Mouse (Mus musculus): ENCODE data around the gene Inpp5b. TPM values are rescaled to one million over a fixed set of nuclear protein-coding genes. Genes with fewer than 3 reads are reported as not detected.

Gene Inpp5b
- polyA plus RNA-seq, 1 experiment, result 27.0 TPM

- no peak overlapping the region for H3K9ac ChIP-seq (ENCODE audit: low read depth, poor library complexity, severe bottlenecking)
- H3K27ac ChIP-seq (ENCODE audit: insufficient read depth, low read length), result no peak overlapping the region
- no peaks in the 10 kb centered on the region for H3K9me3 ChIP-seq (replicated peaks; ENCODE audit: control insufficient read depth, insufficient read depth, low read length, poor library complexity, severe bottlenecking)
- H3K27me3 ChIP-seq (ENCODE audit: control insufficient read depth, insufficient read depth, low read length, poor library complexity, severe bottlenecking), result no peaks in the 10 kb centered on the region
- TF ChIP-seq EP300 (IDR thresholded peaks at IDR 0.05; ENCODE audit: insufficient read depth, low read depth, low read length) (no peak), CTCF (IDR thresholded peaks at IDR 0.05; ENCODE audit: low read depth, low read length) (no peak), POLR2A (IDR thresholded peaks at IDR 0.05; ENCODE audit: insufficient read depth, low read length) (no peak)
- no peaks in the 10 kb centered on the region for H3K36me3 ChIP-seq (ENCODE audit: control insufficient read depth, insufficient read depth, low read length, poor library complexity, severe bottlenecking)
- no peak overlapping the region for H3K4me3 ChIP-seq (ENCODE audit: low read depth, low read length)
- H3K4me1 ChIP-seq (ENCODE audit: control insufficient read depth, insufficient read depth, low read length), result peaks cover 2% of the 10 kb centered on the region
Measured at GRCm38 (mm10) chr4:124773995-124774394, 32.3 kb downstream of the Inpp5b start.

GRCm38 (mm10) chr4:124774429-124774828 lies 32.8 kb downstream of the Inpp5b start:
- Histone ChIP-seq H3K9ac (ENCODE audit: low read depth, poor library complexity, severe bottlenecking) (no peak overlapping the region), H3K4me3 (ENCODE audit: low read depth, low read length) (no peak overlapping the region), H3K36me3 (ENCODE audit: control insufficient read depth, insufficient read depth, low read length, poor library complexity, severe bottlenecking) (no peaks in the 10 kb centered on the region), H3K27me3 (ENCODE audit: control insufficient read depth, insufficient read depth, low read length, poor library complexity, severe bottlenecking) (no peaks in the 10 kb centered on the region), H3K9me3 (replicated peaks; ENCODE audit: control insufficient read depth, insufficient read depth, low read length, poor library complexity, severe bottlenecking) (no peaks in the 10 kb centered on the region), H3K4me1 (ENCODE audit: control insufficient read depth, insufficient read depth, low read length) (peaks cover 2% of the 10 kb centered on the region), H3K27ac (ENCODE audit: insufficient read depth, low read length) (no peak overlapping the region)
- TF ChIP-seq POLR2A (IDR thresholded peaks at IDR 0.05; ENCODE audit: insufficient read depth, low read length), result no peak
- no peak for TF ChIP-seq CTCF (IDR thresholded peaks at IDR 0.05; ENCODE audit: low read depth, low read length)
- TF ChIP-seq EP300 (IDR thresholded peaks at IDR 0.05; ENCODE audit: insufficient read depth, low read depth, low read length), result no peak

- peaks cover 2% of the 10 kb centered on the region for H3K4me1 ChIP-seq (ENCODE audit: control insufficient read depth, insufficient read depth, low read length)
- H3K4me3 ChIP-seq (ENCODE audit: low read depth, low read length), result no peak overlapping the region
- no peak overlapping the region for H3K9ac ChIP-seq (ENCODE audit: low read depth, poor library complexity, severe bottlenecking)
- TF ChIP-seq EP300 (IDR thresholded peaks at IDR 0.05; ENCODE audit: insufficient read depth, low read depth, low read length) (no peak), CTCF (IDR thresholded peaks at IDR 0.05; ENCODE audit: low read depth, low read length) (no peak), POLR2A (IDR thresholded peaks at IDR 0.05; ENCODE audit: insufficient read depth, low read length) (no peak)
- H3K27ac ChIP-seq (ENCODE audit: insufficient read depth, low read length), result no peak overlapping the region
- peaks cover 7% of the 10 kb centered on the region; the same call in 1 of the 2 replicates for H3K36me3 ChIP-seq (ENCODE audit: control insufficient read depth, insufficient read depth, low read length, poor library complexity, severe bottlenecking)
- H3K27me3 ChIP-seq (ENCODE audit: control insufficient read depth, insufficient read depth, low read length, poor library complexity, severe bottlenecking), result no peaks in the 10 kb centered on the region
- H3K9me3 ChIP-seq (replicated peaks; ENCODE audit: control insufficient read depth, insufficient read depth, low read length, poor library complexity, severe bottlenecking), result no peaks in the 10 kb centered on the region
Measured at GRCm38 (mm10) chr4:124781361-124781760, 39.7 kb downstream of the Inpp5b start.

GRCm38 (mm10) chr4:124782395-124782794 lies 40.7 kb downstream of the Inpp5b start:
- Histone ChIP-seq H3K4me3 (ENCODE audit: low read depth, low read length) (no peak overlapping the region), H3K27me3 (ENCODE audit: control insufficient read depth, insufficient read depth, low read length, poor library complexity, severe bottlenecking) (no peaks in the 10 kb centered on the region), H3K9me3 (replicated peaks; ENCODE audit: control insufficient read depth, insufficient read depth, low read length, poor library complexity, severe bottlenecking) (no peaks in the 10 kb centered on the region), H3K27ac (ENCODE audit: insufficient read depth, low read length) (no peak overlapping the region), H3K9ac (ENCODE audit: low read depth, poor library complexity, severe bottlenecking) (no peak overlapping the region), H3K36me3 (ENCODE audit: control insufficient read depth, insufficient read depth, low read length, poor library complexity, severe bottlenecking) (peaks cover 9% of the 10 kb centered on the region; the same call in 1 of the 2 replicates), H3K4me1 (ENCODE audit: control insufficient read depth, insufficient read depth, low read length) (no peaks in the 10 kb centered on the region)
- no peak for TF ChIP-seq CTCF (IDR thresholded peaks at IDR 0.05; ENCODE audit: low read depth, low read length)
- no peak for TF ChIP-seq POLR2A (IDR thresholded peaks at IDR 0.05; ENCODE audit: insufficient read depth, low read length)
- no peak for TF ChIP-seq EP300 (IDR thresholded peaks at IDR 0.05; ENCODE audit: insufficient read depth, low read depth, low read length)

GRCm38 (mm10) chr4:124783937-124784336 lies 42.3 kb downstream of the Inpp5b start:
- Histone ChIP-seq H3K36me3 (ENCODE audit: control insufficient read depth, insufficient read depth, low read length, poor library complexity, severe bottlenecking) (peaks cover 10% of the 10 kb centered on the region; the same call in 1 of the 2 replicates), H3K9me3 (replicated peaks; ENCODE audit: control insufficient read depth, insufficient read depth, low read length, poor library complexity, severe bottlenecking) (no peaks in the 10 kb centered on the region), H3K4me1 (ENCODE audit: control insufficient read depth, insufficient read depth, low read length) (no peaks in the 10 kb centered on the region), H3K9ac (ENCODE audit: low read depth, poor library complexity, severe bottlenecking) (no peak overlapping the region), H3K27ac (ENCODE audit: insufficient read depth, low read length) (no peak overlapping the region), H3K27me3 (ENCODE audit: control insufficient read depth, insufficient read depth, low read length, poor library complexity, severe bottlenecking) (no peaks in the 10 kb centered on the region), H3K4me3 (ENCODE audit: low read depth, low read length) (no peak overlapping the region)
- TF ChIP-seq POLR2A (IDR thresholded peaks at IDR 0.05; ENCODE audit: insufficient read depth, low read length) (no peak), EP300 (IDR thresholded peaks at IDR 0.05; ENCODE audit: insufficient read depth, low read depth, low read length) (no peak), CTCF (IDR thresholded peaks at IDR 0.05; ENCODE audit: low read depth, low read length) (no peak)

GRCm38 (mm10) chr4:124790013-124790412 lies 48.4 kb downstream of the Inpp5b start:
- no peaks in the 10 kb centered on the region for H3K4me1 ChIP-seq (ENCODE audit: control insufficient read depth, insufficient read depth, low read length)
- no peak overlapping the region for H3K27ac ChIP-seq (ENCODE audit: insufficient read depth, low read length)
- no peak overlapping the region for H3K4me3 ChIP-seq (ENCODE audit: low read depth, low read length)
- no peak overlapping the region for H3K9ac ChIP-seq (ENCODE audit: low read depth, poor library complexity, severe bottlenecking)
- H3K9me3 ChIP-seq (replicated peaks; ENCODE audit: control insufficient read depth, insufficient read depth, low read length, poor library complexity, severe bottlenecking), result no peaks in the 10 kb centered on the region
- H3K27me3 ChIP-seq (ENCODE audit: control insufficient read depth, insufficient read depth, low read length, poor library complexity, severe bottlenecking), result no peaks in the 10 kb centered on the region
- TF ChIP-seq EP300 (IDR thresholded peaks at IDR 0.05; ENCODE audit: insufficient read depth, low read depth, low read length), result no peak
- no peak for TF ChIP-seq CTCF (IDR thresholded peaks at IDR 0.05; ENCODE audit: low read depth, low read length)
- TF ChIP-seq POLR2A (IDR thresholded peaks at IDR 0.05; ENCODE audit: insufficient read depth, low read length), result no peak
- H3K36me3 ChIP-seq (ENCODE audit: control insufficient read depth, insufficient read depth, low read length, poor library complexity, severe bottlenecking), result peaks cover 8% of the 10 kb centered on the region; the same call in 1 of the 2 replicates
